Mouse (Mus musculus): ENCODE measurements at regions not wholly inside any gene's neighbourhood (a gene's known extent, or its start where the extent isn't known, plus 50 kb on each side); places are given as distances from the start of the nearest gene placed in this dataset.

- no peaks in the 10 kb centered on the region for H3K9me3 ChIP-seq (ENCODE audit: control insufficient read depth, low read length)
- no peaks in the 10 kb centered on the region for H3K4me1 ChIP-seq (replicated peaks; ENCODE audit: control insufficient read depth, insufficient read depth, low read length)
- no peak overlapping the region for H3K4me3 ChIP-seq (ENCODE audit: low read depth, low read length)
- no peaks in the 10 kb centered on the region for H3K36me3 ChIP-seq (ENCODE audit: control insufficient read depth, insufficient read depth, low read length)
- no peak overlapping the region for H3K27ac ChIP-seq (ENCODE audit: low read depth)
- DNase-seq (ENCODE audit: low spot score) (no peak), ATAC-seq (replicated peaks; ENCODE audit: low FRiP score, low TSS enrichment, low read depth) (no peak)
- no peaks in the 10 kb centered on the region for H3K27me3 ChIP-seq (replicated peaks; ENCODE audit: control insufficient read depth, insufficient read depth, low read length)
- no peak overlapping the region for H3K4me2 ChIP-seq (ENCODE audit: low read length)
- H3K9ac ChIP-seq (ENCODE audit: low read length) = no peak overlapping the region
These were observed 388.9 kb downstream of the Arl4a start for GRCm38 (mm10) chr12:39648952-39649351.

GRCm38 (mm10) chr12:39646556-39646955, 391.3 kb downstream of the Arl4a start:
- no peak overlapping the region for H3K9ac ChIP-seq (ENCODE audit: low read length)
- H3K4me2 ChIP-seq (ENCODE audit: low read length) = no peak overlapping the region
- H3K27me3 ChIP-seq (replicated peaks; ENCODE audit: control insufficient read depth, insufficient read depth, low read length) = no peaks in the 10 kb centered on the region
- WGBS = 87% methylated on average over 3 of the region's 3 CpGs
- no peak overlapping the region for H3K4me3 ChIP-seq (ENCODE audit: low read depth, low read length)
- H3K36me3 ChIP-seq (ENCODE audit: control insufficient read depth, insufficient read depth, low read length) = no peaks in the 10 kb centered on the region
- H3K27ac ChIP-seq (ENCODE audit: low read depth) = no peak overlapping the region
- no peak for DNase-seq (ENCODE audit: low spot score)
- ATAC-seq (replicated peaks; ENCODE audit: low FRiP score, low TSS enrichment, low read depth) = no peak
- H3K9me3 ChIP-seq (ENCODE audit: control insufficient read depth, low read length) = no peaks in the 10 kb centered on the region
- H3K4me1 ChIP-seq (replicated peaks; ENCODE audit: control insufficient read depth, insufficient read depth, low read length) = no peaks in the 10 kb centered on the region

- DNase-seq (ENCODE audit: low spot score) (no peak), ATAC-seq (replicated peaks; ENCODE audit: low FRiP score, low TSS enrichment, low read depth) (no peak)
- Histone ChIP-seq H3K9me3 (ENCODE audit: control insufficient read depth, low read length) (no peaks in the 10 kb centered on the region), H3K9ac (ENCODE audit: low read length) (no peak overlapping the region), H3K4me3 (ENCODE audit: low read depth, low read length) (no peak overlapping the region), H3K27ac (ENCODE audit: low read depth) (no peak overlapping the region), H3K4me2 (ENCODE audit: low read length) (no peak overlapping the region), H3K4me1 (replicated peaks; ENCODE audit: control insufficient read depth, insufficient read depth, low read length) (no peaks in the 10 kb centered on the region), H3K27me3 (replicated peaks; ENCODE audit: control insufficient read depth, insufficient read depth, low read length) (no peaks in the 10 kb centered on the region), H3K36me3 (ENCODE audit: control insufficient read depth, insufficient read depth, low read length) (no peaks in the 10 kb centered on the region)
- WGBS = 76% methylated on average over 4 of the region's 4 CpGs
These were observed 392.2 kb downstream of the Arl4a start for GRCm38 (mm10) chr12:39645581-39645980.

- no peaks in the 10 kb centered on the region for H3K4me1 ChIP-seq (replicated peaks; ENCODE audit: control insufficient read depth, insufficient read depth, low read length)
- no peaks in the 10 kb centered on the region for H3K36me3 ChIP-seq (ENCODE audit: control insufficient read depth, insufficient read depth, low read length)
- H3K9ac ChIP-seq (ENCODE audit: low read length) = no peak overlapping the region
- DNase-seq (ENCODE audit: low spot score) (no peak), ATAC-seq (replicated peaks; ENCODE audit: low FRiP score, low TSS enrichment, low read depth) (no peak)
- no peak overlapping the region for H3K4me2 ChIP-seq (ENCODE audit: low read length)
- H3K27me3 ChIP-seq (replicated peaks; ENCODE audit: control insufficient read depth, insufficient read depth, low read length) = no peaks in the 10 kb centered on the region
- 79% methylated on average over 6 of the region's 6 CpGs for WGBS
- H3K9me3 ChIP-seq (ENCODE audit: control insufficient read depth, low read length) = no peaks in the 10 kb centered on the region
- no peak overlapping the region for H3K27ac ChIP-seq (ENCODE audit: low read depth)
- no peak overlapping the region for H3K4me3 ChIP-seq (ENCODE audit: low read depth, low read length)
These were observed 398.6 kb downstream of the Arl4a start for GRCm38 (mm10) chr12:39639246-39639645.

GRCm38 (mm10) chr12:39634337-39634736, 403.5 kb downstream of the Arl4a start:
- no peak overlapping the region for H3K9ac ChIP-seq (ENCODE audit: low read length)
- WGBS = 60% methylated on average over 4 of the region's 4 CpGs
- H3K27ac ChIP-seq (ENCODE audit: low read depth) = no peak overlapping the region
- H3K4me1 ChIP-seq (replicated peaks; ENCODE audit: control insufficient read depth, insufficient read depth, low read length) = no peaks in the 10 kb centered on the region
- H3K27me3 ChIP-seq (replicated peaks; ENCODE audit: control insufficient read depth, insufficient read depth, low read length) = no peaks in the 10 kb centered on the region
- no peak for DNase-seq (ENCODE audit: low spot score)
- no peak for ATAC-seq (replicated peaks; ENCODE audit: low FRiP score, low TSS enrichment, low read depth)
- no peak overlapping the region for H3K4me2 ChIP-seq (ENCODE audit: low read length)
- H3K36me3 ChIP-seq (ENCODE audit: control insufficient read depth, insufficient read depth, low read length) = no peaks in the 10 kb centered on the region
- no peak overlapping the region for H3K4me3 ChIP-seq (ENCODE audit: low read depth, low read length)
- H3K9me3 ChIP-seq (ENCODE audit: control insufficient read depth, low read length) = no peaks in the 10 kb centered on the region

GRCm38 (mm10) chr12:39621266-39621665, 416.6 kb downstream of the Arl4a start:
- Histone ChIP-seq H3K9me3 (ENCODE audit: control insufficient read depth, low read length) (no peaks in the 10 kb centered on the region), H3K9ac (ENCODE audit: low read length) (no peak overlapping the region), H3K4me2 (ENCODE audit: low read length) (no peak overlapping the region), H3K27me3 (replicated peaks; ENCODE audit: control insufficient read depth, insufficient read depth, low read length) (no peaks in the 10 kb centered on the region), H3K27ac (ENCODE audit: low read depth) (no peak overlapping the region), H3K4me1 (replicated peaks; ENCODE audit: control insufficient read depth, insufficient read depth, low read length) (no peaks in the 10 kb centered on the region), H3K36me3 (ENCODE audit: control insufficient read depth, insufficient read depth, low read length) (no peaks in the 10 kb centered on the region), H3K4me3 (ENCODE audit: low read depth, low read length) (no peak overlapping the region)
- WGBS = 90% methylated on average over 1 of the region's 1 CpGs
- ATAC-seq (replicated peaks; ENCODE audit: low FRiP score, low TSS enrichment, low read depth) (no peak), DNase-seq (ENCODE audit: low spot score) (no peak)

- ATAC-seq (replicated peaks; ENCODE audit: low FRiP score, low TSS enrichment, low read depth) (no peak), DNase-seq (ENCODE audit: low spot score) (no peak)
- no peaks in the 10 kb centered on the region for H3K4me1 ChIP-seq (replicated peaks; ENCODE audit: control insufficient read depth, insufficient read depth, low read length)
- no peak overlapping the region for H3K4me3 ChIP-seq (ENCODE audit: low read depth, low read length)
- H3K27me3 ChIP-seq (replicated peaks; ENCODE audit: control insufficient read depth, insufficient read depth, low read length) = no peaks in the 10 kb centered on the region
- H3K36me3 ChIP-seq (ENCODE audit: control insufficient read depth, insufficient read depth, low read length) = no peaks in the 10 kb centered on the region
- no peak overlapping the region for H3K9ac ChIP-seq (ENCODE audit: low read length)
- H3K4me2 ChIP-seq (ENCODE audit: low read length) = no peak overlapping the region
- WGBS = 74% methylated on average over 3 of the region's 3 CpGs
- H3K27ac ChIP-seq (ENCODE audit: low read depth) = no peak overlapping the region
- H3K9me3 ChIP-seq (ENCODE audit: control insufficient read depth, low read length) = no peaks in the 10 kb centered on the region
These were observed 432.5 kb downstream of the Arl4a start for GRCm38 (mm10) chr12:39605289-39605688.

- H3K4me1 ChIP-seq (replicated peaks; ENCODE audit: control insufficient read depth, insufficient read depth, low read length) = no peaks in the 10 kb centered on the region
- H3K4me2 ChIP-seq (ENCODE audit: low read length) = no peak overlapping the region
- H3K27me3 ChIP-seq (replicated peaks; ENCODE audit: control insufficient read depth, insufficient read depth, low read length) = no peaks in the 10 kb centered on the region
- no peak for DNase-seq (ENCODE audit: low spot score)
- no peak overlapping the region for H3K9ac ChIP-seq (ENCODE audit: low read length)
- WGBS = 77% methylated on average over 4 of the region's 4 CpGs
- no peak overlapping the region for H3K27ac ChIP-seq (ENCODE audit: low read depth)
- no peaks in the 10 kb centered on the region for H3K36me3 ChIP-seq (ENCODE audit: control insufficient read depth, insufficient read depth, low read length)
- no peak for ATAC-seq (replicated peaks; ENCODE audit: low FRiP score, low TSS enrichment, low read depth)
- H3K4me3 ChIP-seq (ENCODE audit: low read depth, low read length) = no peak overlapping the region
- no peaks in the 10 kb centered on the region for H3K9me3 ChIP-seq (ENCODE audit: control insufficient read depth, low read length)
These were observed 433.1 kb downstream of the Arl4a start for GRCm38 (mm10) chr12:39604723-39605122.

GRCm38 (mm10) chr12:39594726-39595125, 443.1 kb downstream of the Arl4a start:
- H3K4me1 ChIP-seq (replicated peaks; ENCODE audit: control insufficient read depth, insufficient read depth, low read length) = no peaks in the 10 kb centered on the region
- H3K4me3 ChIP-seq (ENCODE audit: low read depth, low read length) = no peak overlapping the region
- 5% methylated on average over 1 of the region's 1 CpGs for WGBS
- DNase-seq (ENCODE audit: low spot score) (no peak), ATAC-seq (replicated peaks; ENCODE audit: low FRiP score, low TSS enrichment, low read depth) (no peak)
- H3K9me3 ChIP-seq (ENCODE audit: control insufficient read depth, low read length) = no peaks in the 10 kb centered on the region
- H3K4me2 ChIP-seq (ENCODE audit: low read length) = no peak overlapping the region
- H3K27ac ChIP-seq (ENCODE audit: low read depth) = no peak overlapping the region
- H3K9ac ChIP-seq (ENCODE audit: low read length) = no peak overlapping the region
- no peaks in the 10 kb centered on the region for H3K36me3 ChIP-seq (ENCODE audit: control insufficient read depth, insufficient read depth, low read length)
- no peaks in the 10 kb centered on the region for H3K27me3 ChIP-seq (replicated peaks; ENCODE audit: control insufficient read depth, insufficient read depth, low read length)

All from intestine, embryonic 14.5 days (tissue).